Mouse (Mus musculus): ENCODE data around the gene Gpr84. TPM values are rescaled to one million over a fixed set of nuclear protein-coding genes. Genes with fewer than 3 reads are reported as not detected.

The Gpr84 gene
- total and polyA plus RNA-seq, 2 experiments from 2014 or later: 0.27 to 0.37 TPM

GRCm38 (mm10) chr15:103314181-103314580 is 3.8 kb upstream of the Gpr84 start:
- 47% methylated on average over 17 of the region's 22 CpGs for WGBS
- no peak for ATAC-seq (ENCODE audit: low FRiP score)

GRCm38 (mm10) chr15:103313495-103314095 is 3.2 kb upstream of the Gpr84 start:
- Histone ChIP-seq H3K9ac (replicated peaks; ENCODE audit: low read length, poor library complexity, severe bottlenecking) (no peak overlapping the region), H3K27ac (ENCODE audit: low read depth, low read length) (no peak overlapping the region), H3K4me2 (ENCODE audit: low read depth, low read length, poor library complexity, severe bottlenecking) (no peak overlapping the region), H3K36me3 (ENCODE audit: insufficient read depth, low read length) (peaks cover 23% of the 10 kb centered on the region), H3K4me3 (ENCODE audit: low read depth, low read length) (no peak overlapping the region), H3K4me1 (ENCODE audit: insufficient read depth, low read length) (no peaks in the 10 kb centered on the region), H3K9me3 (ENCODE audit: low read length) (no peaks in the 10 kb centered on the region), H3K27me3 (ENCODE audit: insufficient read depth, low read length) (no peaks in the 10 kb centered on the region)
- 8% methylated on average over 18 of the region's 18 CpGs for WGBS
- peak; percentile 93 for DNase-seq (ENCODE audit: low spot score)
- no peak for ATAC-seq (ENCODE audit: low FRiP score)
- TF ChIP-seq CTCF (IDR thresholded peaks at IDR 0.05): peak; percentile 93

More at GRCm38 (mm10) chr15:103314181-103314580, 3.8 kb upstream of the Gpr84 start:
- no peak for TF ChIP-seq CTCF (IDR thresholded peaks at IDR 0.05)
- Histone ChIP-seq H3K4me3 (ENCODE audit: low read depth, low read length) (no peak overlapping the region), H3K27me3 (ENCODE audit: insufficient read depth, low read length) (no peaks in the 10 kb centered on the region), H3K36me3 (ENCODE audit: insufficient read depth, low read length) (peaks cover 29% of the 10 kb centered on the region), H3K9ac (replicated peaks; ENCODE audit: low read length, poor library complexity, severe bottlenecking) (0 out of 2 replicates have a peak overlapping the region, but pooled peaks have one; percentile 0), H3K4me1 (ENCODE audit: insufficient read depth, low read length) (no peaks in the 10 kb centered on the region), H3K9me3 (ENCODE audit: low read length) (no peaks in the 10 kb centered on the region), H3K4me2 (ENCODE audit: low read depth, low read length, poor library complexity, severe bottlenecking) (peak overlapping the region; percentile 5; the same call in 1 of the 2 replicates), H3K27ac (ENCODE audit: low read depth, low read length) (no peak overlapping the region)
- no peak for DNase-seq (ENCODE audit: low spot score)

GRCm38 (mm10) chr15:103308876-103309580 is 1.4 kb downstream of the Gpr84 start:
- no peak overlapping the region for H3K9ac ChIP-seq (replicated peaks; ENCODE audit: low read length, poor library complexity, severe bottlenecking)

DNA sequence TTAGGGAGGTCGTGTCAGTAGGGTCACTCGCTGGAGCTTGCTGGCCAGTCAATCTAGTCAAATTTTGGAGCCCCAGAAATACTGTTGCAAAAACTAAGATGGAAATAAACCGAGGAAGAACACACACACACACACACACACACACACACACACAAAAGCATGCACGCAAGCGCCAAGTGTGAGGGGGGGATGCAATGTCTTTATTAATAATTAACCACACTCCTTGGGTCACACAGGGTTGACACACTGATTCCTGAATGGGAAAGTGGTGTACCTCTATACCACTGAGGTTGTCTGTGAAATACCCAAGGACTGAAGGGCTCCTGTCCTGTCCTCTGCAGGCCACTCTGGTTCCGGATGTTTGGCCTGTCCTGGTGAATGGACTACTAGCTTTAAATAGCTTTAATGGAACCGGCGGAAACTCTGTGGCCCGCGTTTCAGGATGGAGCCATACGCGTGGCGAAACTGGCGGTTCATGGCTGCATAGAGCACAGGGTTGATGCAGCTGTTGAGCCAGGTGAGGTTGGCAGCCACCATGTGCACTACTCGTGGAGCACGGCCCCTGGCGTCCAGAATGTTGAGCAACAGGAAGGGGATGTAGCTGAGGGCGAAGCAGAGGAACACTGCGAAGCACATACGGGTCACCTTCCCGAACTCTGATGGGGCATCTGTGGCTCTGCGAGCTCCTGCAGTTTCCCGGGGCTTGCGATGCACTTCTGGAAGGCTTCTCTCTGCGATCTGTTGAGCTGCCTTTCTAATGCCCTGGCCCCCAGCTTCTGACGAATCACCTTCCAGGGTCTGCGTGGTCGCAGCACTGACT is 2.1 kb downstream of the Gpr84 start:
- Histone ChIP-seq H3K4me1 (ENCODE audit: insufficient read depth, low read length) (peaks cover 17% of the 10 kb centered on the region), H3K4me2 (ENCODE audit: low read depth, low read length, poor library complexity, severe bottlenecking) (no peak overlapping the region), H3K9me3 (ENCODE audit: low read length) (no peaks in the 10 kb centered on the region), H3K27ac (ENCODE audit: low read depth, low read length) (no peak overlapping the region), H3K27me3 (ENCODE audit: insufficient read depth, low read length) (no peaks in the 10 kb centered on the region), H3K9ac (replicated peaks; ENCODE audit: low read length, poor library complexity, severe bottlenecking) (no peak overlapping the region), H3K36me3 (ENCODE audit: insufficient read depth, low read length) (no peaks in the 10 kb centered on the region), H3K4me3 (ENCODE audit: low read depth, low read length) (no peak overlapping the region)
- no peak for ATAC-seq (ENCODE audit: low FRiP score)
- TF ChIP-seq CTCF (IDR thresholded peaks at IDR 0.05): peak; percentile 40
- 48% methylated on average over 28 of the region's 28 CpGs for WGBS
- DNase-seq (ENCODE audit: low spot score): no peak

More at GRCm38 (mm10) chr15:103308876-103309580, 1.4 kb downstream of the Gpr84 start:
- no peak overlapping the region for H3K4me2 ChIP-seq (ENCODE audit: low read depth, low read length, poor library complexity, severe bottlenecking)
- H3K4me1 ChIP-seq (ENCODE audit: insufficient read depth, low read length): peaks cover 12% of the 10 kb centered on the region
- no peak overlapping the region for H3K4me3 ChIP-seq (ENCODE audit: low read depth, low read length)
- no peaks in the 10 kb centered on the region for H3K36me3 ChIP-seq (ENCODE audit: insufficient read depth, low read length)
- DNase-seq (ENCODE audit: low spot score) (no peak), ATAC-seq (ENCODE audit: low FRiP score) (no peak)
- 63% methylated on average over 26 of the region's 26 CpGs for WGBS
- TF ChIP-seq CTCF (IDR thresholded peaks at IDR 0.05): no peak
- H3K9me3 ChIP-seq (ENCODE audit: low read length): no peaks in the 10 kb centered on the region
- H3K27ac ChIP-seq (ENCODE audit: low read depth, low read length): no peak overlapping the region
- no peaks in the 10 kb centered on the region for H3K27me3 ChIP-seq (ENCODE audit: insufficient read depth, low read length)

DNA sequence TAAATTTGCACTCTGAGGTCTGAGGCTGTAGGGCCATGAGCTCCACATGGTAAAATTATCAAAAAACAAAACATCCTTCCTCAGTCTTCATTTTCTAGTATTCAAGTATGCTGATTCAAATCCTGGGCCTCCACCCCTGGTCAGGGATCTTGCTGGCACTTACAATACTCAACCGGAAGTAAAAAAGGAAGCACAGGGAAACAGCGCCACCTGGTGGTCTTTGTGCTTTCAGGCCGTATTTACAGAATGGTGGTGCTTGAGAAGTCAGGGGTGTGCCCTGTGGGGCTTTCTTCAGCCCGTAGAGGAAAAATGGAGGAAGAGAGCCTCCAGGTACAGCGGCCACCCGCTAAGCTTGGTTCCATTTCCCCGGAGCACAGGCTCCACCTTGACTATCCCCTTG is 3.3 kb downstream of the Gpr84 start:
- WGBS: 2% methylated on average over 7 of the region's 7 CpGs
- DNase-seq (ENCODE audit: low spot score): peak; percentile 97
- H3K9me3 ChIP-seq (ENCODE audit: low read length): no peaks in the 10 kb centered on the region
- TF ChIP-seq CTCF (IDR thresholded peaks at IDR 0.05): peak; percentile 99
- no peak overlapping the region; the same call in 1 of the 2 replicates for H3K4me2 ChIP-seq (ENCODE audit: low read depth, low read length, poor library complexity, severe bottlenecking)
- peak overlapping the region; percentile 51; the same call in 1 of the 2 replicates for H3K9ac ChIP-seq (replicated peaks; ENCODE audit: low read length, poor library complexity, severe bottlenecking)
- H3K36me3 ChIP-seq (ENCODE audit: insufficient read depth, low read length): no peaks in the 10 kb centered on the region
- no peak for ATAC-seq (ENCODE audit: low FRiP score)
- H3K27me3 ChIP-seq (ENCODE audit: insufficient read depth, low read length): no peaks in the 10 kb centered on the region
- H3K4me1 ChIP-seq (ENCODE audit: insufficient read depth, low read length): peaks cover 26% of the 10 kb centered on the region
- H3K4me3 ChIP-seq (ENCODE audit: low read depth, low read length): no peak overlapping the region
- peak overlapping the region; percentile 64 for H3K27ac ChIP-seq (ENCODE audit: low read depth, low read length)

Measured in midbrain, postnatal 0 days (tissue).